Mouse (Mus musculus) erythroblast, adult 5-6 weeks (primary cell): ENCODE results near the gene Lsm14b. TPM values are rescaled to one million over a fixed set of nuclear protein-coding genes. Genes with fewer than 3 reads are reported as not detected.
A peak's percentile ranks its signal among the peaks of the same experiment; 100 is the strongest.

Experiments used
- ATAC-seq: replicated peaks from 2 replicates; pipeline ENCODE4 v1.8.0; 2016; ENCODE audit warnings: moderate number of reproducible peaks, mild to moderate bottlenecking, moderate TSS enrichment, inconsistent platforms; ENCODE audit not compliant: poor library complexity, low FRiP score, severe bottlenecking
- total RNA-seq, 2 experiments: library from RNA; stranded (forward) in 1 of 2; stranded (reverse) in 1 of 2; fragments of 150-400 nt in 1 of 2; fragments of 200-764, 138-1000 nt in 1 of 2; gene quantifications; 2 replicates each; pipeline versions ENCODE4 v1.2.3 to v1.2.4; 2015 to 2017; ENCODE audit warnings: low replicate concordance in 2 of 2

The Lsm14b gene
- total RNA-seq, 2 experiments from 2014 or later, result 1.3 to 1.7 TPM

DNA sequence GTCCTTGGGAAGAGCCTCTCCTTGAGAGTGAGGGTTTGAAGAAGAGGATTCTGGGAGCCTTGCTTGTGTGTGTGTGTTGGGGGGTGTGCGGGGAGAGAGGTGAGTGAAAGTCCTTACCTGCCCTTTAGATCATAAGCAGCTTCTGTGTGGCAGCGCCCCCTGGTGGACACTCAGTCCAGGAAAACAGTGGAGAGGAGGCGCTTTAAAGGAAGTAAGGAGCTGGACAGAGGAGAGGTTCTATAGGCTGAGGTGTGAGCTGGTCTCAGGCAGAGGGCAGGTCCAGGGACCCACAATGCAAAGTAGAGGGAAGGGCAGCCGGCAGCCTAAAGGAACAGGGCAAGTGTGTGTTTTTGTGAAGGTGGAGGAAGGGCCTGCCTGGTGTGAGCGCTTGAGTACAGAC lies 26.2 kb downstream of the Lsm14b start:
- peak; percentile 75 for ATAC-seq

DNA sequence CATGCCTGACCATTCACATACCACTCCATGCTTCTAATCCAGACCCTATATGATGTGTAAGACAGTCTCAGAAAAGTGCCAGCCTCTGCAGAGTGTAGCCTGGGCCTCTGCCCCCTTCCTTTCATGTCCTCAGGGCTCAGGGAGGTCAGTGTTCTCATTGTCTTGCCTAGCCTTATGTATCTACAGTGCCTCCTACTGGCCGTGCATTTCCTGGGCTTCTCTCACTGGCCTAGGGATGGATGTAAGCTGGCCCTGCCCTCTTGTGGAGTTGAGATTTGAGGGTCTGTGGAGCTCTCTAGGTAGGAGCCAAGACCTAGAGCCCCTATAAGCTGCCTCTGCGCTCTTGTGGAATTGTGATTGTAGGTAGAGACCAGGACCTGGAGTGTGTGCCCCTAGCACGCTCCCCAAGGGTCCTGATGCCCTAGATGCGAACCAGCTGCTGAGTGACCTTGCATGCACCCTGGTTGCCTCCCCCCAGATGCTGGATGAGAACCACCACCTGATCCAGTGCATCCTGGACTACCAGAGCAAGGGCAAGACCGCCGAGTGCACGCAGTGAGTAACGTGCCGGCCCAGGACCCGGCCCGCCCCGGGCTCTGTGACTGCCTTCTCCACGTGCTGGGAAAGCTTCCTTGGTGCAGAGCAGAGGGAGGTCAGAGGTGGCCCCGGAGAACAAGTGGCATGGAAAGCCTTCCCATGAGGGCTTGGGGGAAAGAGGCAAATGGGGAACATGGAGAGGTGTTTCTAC lies 27.4 kb downstream of the Lsm14b start:
- ATAC-seq, result 0 out of 2 replicates have a peak, but pooled peaks have one; percentile 14

DNA sequence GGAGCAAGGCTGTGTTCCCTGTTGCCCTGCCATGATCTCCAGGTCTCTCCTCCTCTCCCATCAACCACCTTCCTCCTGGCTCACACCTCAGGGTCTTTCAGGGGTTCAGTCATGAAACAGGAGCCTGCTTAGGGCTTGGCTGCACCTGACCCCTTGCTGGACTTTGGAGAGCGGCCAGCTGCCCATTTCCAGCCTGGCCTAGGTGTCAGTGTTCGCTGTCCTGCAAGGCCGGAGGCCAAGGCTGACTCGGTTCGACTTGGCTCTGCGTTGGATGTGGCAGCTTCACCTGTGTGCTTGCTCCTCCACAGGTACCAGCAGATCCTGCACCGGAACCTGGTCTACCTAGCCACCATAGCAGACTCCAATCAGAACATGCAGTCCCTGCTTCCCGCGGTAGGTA lies 28.2 kb downstream of the Lsm14b start:
- no peak for ATAC-seq

DNA sequence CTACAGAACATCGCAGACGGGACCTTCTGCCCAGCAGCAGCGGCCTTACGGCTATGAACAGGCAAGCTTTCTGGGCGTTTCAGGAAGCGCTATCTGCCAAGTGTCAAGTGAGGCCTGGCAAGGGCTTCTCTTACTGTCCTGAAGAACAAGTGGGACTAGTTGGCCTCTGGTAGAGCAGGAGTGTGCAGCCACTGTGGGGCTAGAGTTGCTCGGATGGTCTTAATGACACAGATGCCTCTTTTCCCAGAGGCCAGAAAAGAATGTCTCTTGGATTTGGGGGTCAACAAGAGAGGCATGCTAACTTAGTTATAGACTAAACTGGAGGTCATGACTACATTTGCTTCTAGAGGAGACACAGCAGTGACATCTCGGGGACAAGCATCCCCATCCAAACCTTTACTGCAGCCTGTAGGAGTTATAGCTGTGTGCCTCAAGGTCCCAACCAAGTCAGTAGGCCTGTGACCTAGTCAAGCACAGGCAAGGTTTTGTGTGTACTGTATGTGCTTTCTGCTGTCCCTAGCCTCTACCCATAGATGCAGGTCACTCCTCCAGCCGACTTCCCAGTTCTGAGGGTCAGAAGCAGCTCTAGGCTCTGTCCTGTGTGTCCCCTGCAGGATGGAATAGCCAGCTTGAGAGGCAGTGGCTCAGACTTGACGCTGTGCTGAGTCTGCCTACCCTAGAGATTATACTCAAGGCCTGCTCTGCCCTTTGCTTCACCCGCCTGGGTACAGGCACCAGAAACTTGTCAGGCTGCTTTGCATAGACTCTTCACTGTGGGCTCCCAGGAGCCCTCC lies 38.7 kb downstream of the Lsm14b start:
- no peak for ATAC-seq

DNA sequence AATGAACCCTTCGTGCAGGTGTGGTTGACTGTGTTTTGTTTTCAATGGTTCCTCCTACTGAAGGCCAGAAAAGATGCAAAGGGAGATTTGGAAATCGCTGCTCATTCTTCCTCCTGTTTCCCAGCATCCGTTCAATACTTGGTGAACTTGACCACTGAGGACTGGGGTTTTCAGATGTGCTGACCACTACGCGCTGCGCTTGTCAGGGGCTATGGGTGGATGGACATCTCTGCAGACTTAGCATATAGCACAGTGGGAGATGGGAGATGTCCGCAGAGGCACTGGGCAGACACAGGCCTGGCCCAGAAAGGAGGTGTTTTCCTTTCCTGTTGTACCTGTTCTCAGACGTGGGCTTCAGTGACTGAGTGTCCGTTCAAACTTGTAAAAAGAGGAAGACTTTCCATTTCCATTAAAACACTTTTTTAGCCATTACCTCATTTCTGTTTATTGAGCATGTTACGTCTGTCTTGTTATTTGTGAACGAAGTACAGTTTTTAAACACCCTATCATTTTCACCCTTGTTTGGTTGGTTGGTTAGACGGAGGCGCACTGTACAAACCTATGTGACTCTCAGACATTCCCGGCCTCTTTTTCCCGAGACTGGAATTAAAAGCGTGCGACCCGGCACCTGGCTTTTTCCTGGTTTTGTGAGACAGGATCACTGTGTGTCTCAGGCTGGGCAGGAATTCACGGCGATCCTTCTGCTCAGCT lies 45.1 kb downstream of the Lsm14b start:
- peak; percentile 34 for ATAC-seq

DNA sequence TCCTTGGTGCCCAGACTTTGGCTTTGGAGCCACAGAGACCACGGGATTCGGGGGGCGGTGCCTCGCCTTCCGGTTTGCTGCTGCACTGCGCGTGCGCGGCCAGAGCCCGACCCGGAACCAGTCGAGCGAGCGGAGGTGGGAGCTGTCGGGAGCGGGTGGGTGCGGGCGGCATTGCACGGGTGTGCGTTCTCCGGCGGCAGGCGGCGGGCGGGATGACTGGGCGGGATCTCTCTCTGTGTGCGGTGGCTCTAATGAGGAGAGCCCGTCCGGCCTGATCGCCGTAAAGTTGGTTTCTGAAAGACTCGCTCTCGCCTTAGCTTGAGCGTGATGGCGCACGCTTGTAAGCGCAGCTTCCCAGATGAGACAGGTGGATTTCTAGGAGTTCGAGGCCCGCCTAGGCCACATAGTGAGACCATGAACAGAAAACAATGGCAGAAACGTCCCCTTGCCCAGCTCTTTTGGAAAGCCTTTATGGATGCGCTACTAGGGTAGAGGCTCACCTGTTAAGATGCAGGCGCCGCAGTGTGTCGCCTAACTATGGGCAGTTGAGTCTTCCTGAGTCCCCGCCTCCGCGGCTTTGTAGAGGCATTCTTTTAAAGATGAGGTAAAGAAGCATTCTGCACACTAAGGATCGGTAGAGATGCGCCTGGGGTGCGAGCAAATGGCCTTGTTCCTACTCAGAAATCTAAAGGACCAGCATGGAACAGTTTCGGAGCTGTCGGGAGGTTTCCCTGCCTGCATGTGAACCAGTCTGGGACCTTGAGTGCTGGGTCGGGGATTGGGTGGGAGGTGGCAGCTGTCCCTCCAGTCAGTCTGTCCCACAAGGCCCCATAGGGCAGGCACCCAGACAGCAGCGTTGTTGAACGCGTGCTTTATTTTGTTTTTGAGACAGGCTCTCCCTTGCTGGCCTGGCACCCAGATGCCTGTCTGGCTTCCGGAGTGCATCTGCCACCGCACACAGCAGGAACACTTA lies 46.0 kb downstream of the Lsm14b start, which contains the start of gene Mtg2:
Mtg2 (plus strand) TSS at position 108 of the 973 bp plus-strand sequence.
- ATAC-seq, result peak; percentile 95

GRCm38 (mm10) chr2:180071671-180072070 lies 46.9 kb downstream of the Lsm14b start:
- ATAC-seq, result no peak

DNA sequence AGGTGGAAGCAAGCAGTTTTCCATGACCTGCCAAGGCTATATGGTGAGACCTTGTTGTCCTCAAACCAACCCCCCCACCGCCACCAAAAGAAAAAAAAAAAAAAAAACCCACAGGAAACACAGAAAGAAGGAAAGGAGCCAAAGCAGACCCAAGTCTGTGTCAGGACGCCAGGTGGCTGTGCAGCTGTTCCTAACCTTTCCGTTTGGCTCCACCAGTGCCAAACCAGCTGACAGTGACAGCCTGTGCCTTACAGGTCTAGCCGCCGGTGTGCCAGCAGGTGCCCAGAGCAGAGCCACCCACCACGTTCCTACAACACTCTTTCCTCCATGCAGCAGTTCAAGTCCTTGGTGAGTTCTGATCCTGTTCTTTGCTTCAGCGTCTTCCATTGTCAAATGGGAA lies 48.1 kb downstream of the Lsm14b start:
- ATAC-seq, result no peak

GRCm38 (mm10) chr2:180077622-180078021 lies 52.8 kb downstream of the Lsm14b start:
- no peak for ATAC-seq

DNA sequence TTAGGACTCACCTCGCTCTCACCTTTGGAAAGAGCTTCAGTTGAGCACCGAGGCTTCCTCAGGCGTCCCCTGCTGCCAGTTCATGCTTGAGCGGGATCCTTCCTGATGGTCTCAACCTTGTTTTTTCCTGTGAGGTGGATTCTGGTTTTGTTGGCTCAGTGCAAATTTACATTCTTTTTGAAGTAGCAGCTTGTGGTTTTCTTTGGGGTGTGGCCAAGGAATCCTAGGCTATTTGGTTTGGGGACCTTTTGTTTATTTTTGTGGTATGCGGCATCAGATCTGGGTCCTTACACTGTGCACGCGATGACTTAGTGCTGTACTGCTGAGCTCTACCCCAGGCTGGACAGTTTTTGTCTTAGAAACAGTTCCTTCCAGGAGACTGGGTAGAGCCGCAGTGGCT lies 55.9 kb downstream of the Lsm14b start:
- ATAC-seq, result no peak

- ATAC-seq, result no peak
Observed at GRCm38 (mm10) chr2:180083063-180083462, 58.3 kb downstream of the Lsm14b start.

GRCm38 (mm10) chr2:180084565-180084964 lies 59.8 kb downstream of the Lsm14b start:
- ATAC-seq, result no peak

Other genes with a start within 250 kb of the Lsm14b start
- 11.0 and 12.7 TPM in 2 replicates for gene Taf4, start 48.3 kb upstream of the Lsm14b start, total RNA-seq (2015; ENCODE audit: low replicate concordance)
- 39.6 and 47.5 TPM in 2 replicates for gene Taf4, start 48.3 kb upstream of the Lsm14b start, total RNA-seq (2017; ENCODE audit: low replicate concordance)
- 66.3 and 90.5 TPM in 2 replicates for gene Psma7, start 17.4 kb downstream of the Lsm14b start, total RNA-seq (2015; ENCODE audit: low replicate concordance)
- 48.8 and 90.3 TPM in 2 replicates for gene Psma7, start 17.4 kb downstream of the Lsm14b start, total RNA-seq (2017; ENCODE audit: low replicate concordance)
- gene Ss18l1, start 17.5 kb downstream of the Lsm14b start, total RNA-seq (2015; ENCODE audit: low replicate concordance), result not detected in 2 replicates
- gene Ss18l1, start 17.5 kb downstream of the Lsm14b start, total RNA-seq (2017; ENCODE audit: low replicate concordance), result 0.34 and 0.84 TPM in 2 replicates
- gene Mtg2, start 45.6 kb downstream of the Lsm14b start, total RNA-seq (2015; ENCODE audit: low replicate concordance), result not detected in 2 replicates
- gene Mtg2, start 45.6 kb downstream of the Lsm14b start, total RNA-seq (2017; ENCODE audit: low replicate concordance), result 2.8 and 4.9 TPM in 2 replicates
- gene Hrh3, start 79.5 kb downstream of the Lsm14b start, total RNA-seq (2015; ENCODE audit: low replicate concordance), result not detected in 2 replicates
- gene Hrh3, start 79.5 kb downstream of the Lsm14b start, total RNA-seq (2017; ENCODE audit: low replicate concordance), result not detected in 2 replicates
- gene Osbpl2, start 94.3 kb downstream of the Lsm14b start, total RNA-seq (2015; ENCODE audit: low replicate concordance), result 8.2 and 10.0 TPM in 2 replicates
- 9.2 and 15.2 TPM in 2 replicates for gene Osbpl2, start 94.3 kb downstream of the Lsm14b start, total RNA-seq (2017; ENCODE audit: low replicate concordance)
- 13.3 and 28.6 TPM in 2 replicates for gene Adrm1, start 146.5 kb downstream of the Lsm14b start, total RNA-seq (2015; ENCODE audit: low replicate concordance)
- gene Adrm1, start 146.5 kb downstream of the Lsm14b start, total RNA-seq (2017; ENCODE audit: low replicate concordance), result 8.5 and 23.9 TPM in 2 replicates
- gene Lama5, start 200.9 kb downstream of the Lsm14b start, total RNA-seq (2015; ENCODE audit: low replicate concordance), result 1.7 TPM in 1 of 2 replicates, not detected in the other
- gene Lama5, start 200.9 kb downstream of the Lsm14b start, total RNA-seq (2017; ENCODE audit: low replicate concordance), result 0.09 and 0.14 TPM in 2 replicates
- 363 and 447 TPM in 2 replicates for gene Rps21, start 232.4 kb downstream of the Lsm14b start, total RNA-seq (2015; ENCODE audit: low replicate concordance)
- 275 and 320 TPM in 2 replicates for gene Rps21, start 232.4 kb downstream of the Lsm14b start, total RNA-seq (2017; ENCODE audit: low replicate concordance)
- 2.5 and 4.6 TPM in 2 replicates for gene Cables2, start 248.5 kb downstream of the Lsm14b start, total RNA-seq (2015; ENCODE audit: low replicate concordance)
- gene Cables2, start 248.5 kb downstream of the Lsm14b start, total RNA-seq (2017; ENCODE audit: low replicate concordance), result 2.7 and 4.9 TPM in 2 replicates